Mouse (Mus musculus): ENCODE measurements around the gene Atg2b.

GRCm38 (mm10) chr12:105689435-105689834 lies 4.4 kb upstream of the Atg2b start:
- TF ChIP-seq CTCF (IDR thresholded peaks at IDR 0.05; ENCODE audit: insufficient read depth, low read depth, low read length) (no peak), POLR2A (IDR thresholded peaks at IDR 0.05; ENCODE audit: insufficient read depth, low read depth, low read length) (no peak)

All from olfactory bulb, adult 2 months (tissue).